Mouse (Mus musculus) heart, embryonic 10.5 days (tissue): ENCODE measurements around the gene Fxyd2. TPM values are rescaled to one million over a fixed set of nuclear protein-coding genes. Genes with fewer than 3 reads are reported as not detected.

ENCODE experiments used
- DNase-seq: peaks from one replicate; pipeline ENCODE4 v3.0.0-alpha.2; 2017; ENCODE audit warnings: low spot score
- H3K27ac ChIP-seq: fragments of 300-500 bp; sonication (generic); 2 replicates; pipeline ENCODE4 v1.5.1; 2016; ENCODE audit warnings: mild to moderate bottlenecking
- H3K27me3 ChIP-seq: fragments of 300-500 bp; sonication (generic); 2 replicates; pipeline ENCODE4 v1.6.1; 2016; ENCODE audit warnings: mild to moderate bottlenecking; ENCODE audit not compliant: poor library complexity, insufficient read depth, severe bottlenecking
- H3K36me3 ChIP-seq: fragments of 300-500 bp; sonication (generic); 2 replicates; pipeline ENCODE4 v1.6.1; 2016; ENCODE audit warnings: mild to moderate bottlenecking, moderate library complexity
- H3K4me1 ChIP-seq: fragments of 300-500 bp; sonication (generic); 2 replicates; pipeline ENCODE4 v1.6.1; 2016; ENCODE audit warnings: mild to moderate bottlenecking
- H3K4me3 ChIP-seq: fragments of 300-500 bp; sonication (generic); 2 replicates; pipeline ENCODE4 v1.5.1; 2016; ENCODE audit warnings: mild to moderate bottlenecking, moderate library complexity
- H3K9me3 ChIP-seq: fragments of 300-500 bp; sonication (generic); 2 replicates; pipeline ENCODE4 v1.6.1; 2016; ENCODE audit warnings: mild to moderate bottlenecking, moderate library complexity
- WGBS: fragments of 180-500 bp; shearing (Covaris S2); methylation state at CpG from one replicate; pipeline ENCODE4 v1.1.7; 2016; 5-methylcytosine and 5-hydroxymethylcytosine counted together
- polyA plus RNA-seq: library from polyadenylated mRNA; unstranded; fragments of >200 nt; fragmentation: Nextera tagmentation; extraction: Ambion mirVana; gene quantifications from 2 replicates; pipeline ENCODE4 v1.2.1, GENCODE M21; 2016

Fxyd2 gene
- polyA plus RNA-seq, 1 experiment from 2014 or later: 1.2 TPM

DNA sequence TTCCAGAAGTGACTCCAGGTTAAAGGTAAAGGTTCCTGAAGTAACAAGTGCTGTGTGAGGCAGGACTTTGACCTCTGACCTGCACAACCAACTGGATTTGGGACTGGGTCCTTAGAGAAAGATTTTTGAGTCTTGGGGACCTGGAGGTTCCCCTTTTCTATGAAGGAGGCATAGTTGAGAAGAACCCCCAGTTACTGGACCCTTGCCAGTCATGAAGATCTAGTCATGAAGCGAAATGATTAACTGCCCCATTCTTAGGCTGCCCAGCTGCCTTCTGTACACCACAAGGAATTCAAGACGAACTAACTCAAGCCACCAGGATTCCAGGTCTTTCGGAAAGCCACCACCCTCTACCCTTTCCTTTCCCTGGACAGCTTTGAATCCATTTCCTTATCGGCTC lies 23.0 kb upstream of the Fxyd2 start:
- Histone ChIP-seq H3K4me3 (no peak overlapping the region), H3K9me3 (no peaks in the 10 kb centered on the region), H3K4me1 (peaks cover 42% of the 10 kb centered on the region), H3K27ac (no peak overlapping the region), H3K36me3 (no peaks in the 10 kb centered on the region), H3K27me3 (peaks cover 21% of the 10 kb centered on the region; the same call in 1 of the 2 replicates)
- DNase-seq: no peak
- 53% methylated on average over 4 of the region's 4 CpGs for WGBS

DNA sequence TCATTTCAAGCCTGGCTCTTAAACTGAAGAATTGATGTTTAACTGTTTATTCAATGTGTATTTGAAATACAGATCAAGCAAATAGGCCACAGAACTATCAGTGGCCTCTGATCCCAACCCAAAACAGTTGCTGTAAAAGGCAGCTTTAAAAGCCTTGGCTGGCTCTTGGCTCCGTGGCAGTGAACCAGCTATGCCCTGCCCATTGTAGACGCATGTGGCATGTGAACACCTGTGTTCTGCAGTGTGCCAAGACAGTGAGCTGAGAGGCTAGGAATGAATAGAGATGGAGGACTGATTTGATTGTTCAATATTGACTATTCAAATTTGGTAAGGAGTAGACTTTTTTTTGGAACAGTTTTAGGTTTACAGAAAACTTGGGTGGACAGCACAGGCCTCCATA lies 22.6 kb upstream of the Fxyd2 start:
- 77% methylated on average over 2 of the region's 2 CpGs for WGBS
- Histone ChIP-seq H3K27me3 (peaks cover 17% of the 10 kb centered on the region; the same call in 1 of the 2 replicates), H3K36me3 (no peaks in the 10 kb centered on the region)

DNA sequence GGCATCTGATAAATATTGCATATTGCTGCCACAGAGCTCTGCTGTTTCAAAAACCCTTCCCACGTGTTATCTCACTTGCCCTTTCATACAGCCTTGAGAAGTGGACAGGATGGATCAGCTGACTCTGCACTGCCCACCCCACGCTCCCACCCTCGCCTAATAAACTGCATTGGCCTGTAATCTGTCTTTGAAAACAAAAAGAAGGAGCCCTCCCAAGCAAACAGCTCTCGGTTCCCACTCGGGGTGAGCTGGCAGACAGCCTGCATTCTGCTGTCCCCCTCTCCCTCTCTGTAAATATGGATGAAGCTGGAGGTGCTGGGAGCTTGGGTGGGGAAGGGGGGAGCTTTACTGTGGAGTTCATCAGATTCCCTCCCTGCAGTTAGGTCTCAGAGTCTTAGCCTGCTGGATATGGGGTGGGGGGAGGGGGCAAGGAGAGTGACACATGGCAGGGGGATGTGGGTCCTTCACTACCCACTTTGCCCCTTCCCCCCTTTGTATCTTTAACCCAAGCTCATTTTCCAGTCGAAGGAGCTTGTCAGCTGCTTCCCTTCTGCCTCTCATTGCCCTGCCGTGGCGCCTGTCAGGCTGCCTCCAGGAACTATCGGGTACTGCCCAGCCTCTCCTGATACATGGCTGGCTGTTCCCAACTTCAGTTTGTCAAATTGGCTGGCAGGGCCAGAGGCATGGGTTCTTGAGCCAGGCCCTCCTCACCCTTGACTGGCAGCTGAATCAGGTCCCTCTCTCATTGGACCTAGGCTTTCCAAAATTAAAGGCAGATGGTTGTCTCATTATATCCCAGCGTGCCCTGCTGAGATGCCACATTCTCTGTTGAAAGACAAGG lies 18.8 kb upstream of the Fxyd2 start:
- Histone ChIP-seq H3K27me3 (peaks cover 10% of the 10 kb centered on the region; the same call in 1 of the 2 replicates), H3K27ac (no peak overlapping the region), H3K4me1 (peaks cover 36% of the 10 kb centered on the region), H3K36me3 (no peaks in the 10 kb centered on the region), H3K4me3 (no peak overlapping the region), H3K9me3 (no peaks in the 10 kb centered on the region)
- WGBS: 60% methylated on average over 10 of the region's 10 CpGs
- DNase-seq: no peak

More for the DNA sequence above, 22.6 kb upstream of the Fxyd2 start:
- Histone ChIP-seq H3K4me3 (no peak overlapping the region), H3K9me3 (no peaks in the 10 kb centered on the region), H3K4me1 (peaks cover 41% of the 10 kb centered on the region), H3K27ac (no peak overlapping the region)
- no peak for DNase-seq

DNA sequence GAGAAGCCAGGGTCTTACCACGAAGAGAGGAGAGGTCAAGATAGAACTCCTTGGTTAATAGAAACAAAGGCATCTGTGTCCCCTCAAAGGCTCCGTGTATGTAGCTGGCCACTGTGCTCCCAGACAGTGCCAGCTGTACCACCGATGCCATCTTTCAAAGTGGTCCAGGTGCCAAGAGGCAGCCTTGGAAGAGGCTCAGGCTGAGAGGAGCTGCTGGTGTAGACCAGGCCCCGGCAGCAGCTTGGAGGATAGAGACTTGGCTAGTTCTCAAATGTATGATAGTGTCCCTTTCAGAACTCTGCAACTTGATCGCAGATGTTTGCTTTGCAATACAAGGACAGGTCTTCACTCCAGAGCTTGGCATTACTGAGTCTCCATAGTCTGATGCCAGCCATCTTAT lies 17.1 kb upstream of the Fxyd2 start:
- no peak for DNase-seq
- no peak overlapping the region for H3K4me3 ChIP-seq
- H3K27me3 ChIP-seq: peaks cover 10% of the 10 kb centered on the region; the same call in 1 of the 2 replicates
- WGBS: 63% methylated on average over 5 of the region's 5 CpGs
- H3K9me3 ChIP-seq: no peaks in the 10 kb centered on the region
- H3K4me1 ChIP-seq: peaks cover 31% of the 10 kb centered on the region
- H3K27ac ChIP-seq: no peak overlapping the region
- H3K36me3 ChIP-seq: no peaks in the 10 kb centered on the region

DNA sequence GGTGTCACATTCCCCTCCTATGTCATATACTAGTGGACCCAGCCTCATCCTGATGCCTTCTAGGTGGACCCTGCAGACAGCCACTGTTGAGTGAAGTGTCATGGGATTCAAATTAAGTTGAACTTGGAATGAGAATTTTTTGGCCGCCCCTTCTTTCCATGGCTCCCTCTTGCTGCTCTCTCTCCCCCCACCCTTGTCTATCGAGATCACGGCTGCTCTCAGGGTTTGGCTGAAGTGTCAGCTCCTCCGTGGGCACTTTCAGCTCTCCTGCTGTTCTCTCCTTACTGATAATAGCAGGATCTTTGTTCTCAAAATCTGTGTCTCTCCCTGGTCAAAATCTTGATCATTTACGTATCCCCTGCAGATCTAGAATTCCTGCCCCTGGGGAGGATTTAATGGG lies 16.6 kb upstream of the Fxyd2 start:
- DNase-seq: no peak
- Histone ChIP-seq H3K36me3 (no peaks in the 10 kb centered on the region), H3K27ac (no peak overlapping the region), H3K27me3 (peaks cover 10% of the 10 kb centered on the region; the same call in 1 of the 2 replicates), H3K9me3 (no peaks in the 10 kb centered on the region), H3K4me1 (peaks cover 31% of the 10 kb centered on the region), H3K4me3 (no peak overlapping the region)
- 67% methylated on average over 5 of the region's 5 CpGs for WGBS

DNA sequence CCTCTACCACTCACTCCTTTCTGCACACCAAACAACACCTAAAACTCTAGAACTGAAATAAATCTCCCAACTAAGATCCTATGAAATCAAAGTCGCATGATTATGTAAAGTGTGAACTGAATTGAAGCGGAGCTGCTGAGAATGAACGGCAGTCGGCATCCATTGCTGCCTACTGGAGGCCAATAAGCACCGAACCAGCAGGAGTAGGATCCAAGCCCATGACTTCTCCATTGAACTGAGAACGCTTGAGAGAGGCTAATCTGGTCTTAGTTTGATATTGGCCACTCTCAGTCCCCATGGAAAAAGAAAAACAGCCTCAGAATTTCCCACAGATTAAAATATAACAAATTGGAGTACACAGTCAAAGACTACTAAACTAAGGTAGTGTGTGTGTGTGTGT lies 15.6 kb upstream of the Fxyd2 start:
- 91% methylated on average over 6 of the region's 6 CpGs for WGBS
- H3K4me1 ChIP-seq: peaks cover 26% of the 10 kb centered on the region
- no peaks in the 10 kb centered on the region for H3K36me3 ChIP-seq
- no peak for DNase-seq
- no peak overlapping the region for H3K27ac ChIP-seq
- no peaks in the 10 kb centered on the region; the same call in 1 of the 2 replicates for H3K27me3 ChIP-seq
- no peak overlapping the region for H3K4me3 ChIP-seq
- H3K9me3 ChIP-seq: no peaks in the 10 kb centered on the region

DNA sequence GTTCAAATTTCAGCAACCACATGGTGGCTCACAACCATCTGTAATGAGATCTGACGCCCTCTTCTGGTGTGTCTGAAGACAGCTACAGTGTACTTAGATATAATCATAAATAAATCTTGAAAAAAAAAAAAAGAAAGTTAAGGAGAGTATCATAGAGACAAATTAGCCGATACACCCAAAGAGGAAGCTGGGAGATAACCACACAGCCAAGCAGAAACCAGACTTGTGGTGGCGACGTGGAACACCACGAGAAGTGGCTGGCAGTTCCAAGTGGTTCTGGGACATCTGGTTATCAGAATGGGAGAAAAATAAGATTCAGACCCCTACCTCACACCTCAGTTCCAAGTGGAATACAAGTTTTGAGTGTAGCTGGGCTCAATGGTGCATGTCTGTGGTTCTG lies 12.8 kb upstream of the Fxyd2 start:
- DNase-seq: no peak
- no peaks in the 10 kb centered on the region for H3K27me3 ChIP-seq
- no peak overlapping the region for H3K27ac ChIP-seq
- no peaks in the 10 kb centered on the region for H3K9me3 ChIP-seq
- no peaks in the 10 kb centered on the region for H3K36me3 ChIP-seq
- 0 out of 2 replicates have a peak, but pooled peaks cover 5% of the 10 kb centered on the region for H3K4me1 ChIP-seq
- 71% methylated on average over 5 of the region's 5 CpGs for WGBS
- no peak overlapping the region for H3K4me3 ChIP-seq

DNA sequence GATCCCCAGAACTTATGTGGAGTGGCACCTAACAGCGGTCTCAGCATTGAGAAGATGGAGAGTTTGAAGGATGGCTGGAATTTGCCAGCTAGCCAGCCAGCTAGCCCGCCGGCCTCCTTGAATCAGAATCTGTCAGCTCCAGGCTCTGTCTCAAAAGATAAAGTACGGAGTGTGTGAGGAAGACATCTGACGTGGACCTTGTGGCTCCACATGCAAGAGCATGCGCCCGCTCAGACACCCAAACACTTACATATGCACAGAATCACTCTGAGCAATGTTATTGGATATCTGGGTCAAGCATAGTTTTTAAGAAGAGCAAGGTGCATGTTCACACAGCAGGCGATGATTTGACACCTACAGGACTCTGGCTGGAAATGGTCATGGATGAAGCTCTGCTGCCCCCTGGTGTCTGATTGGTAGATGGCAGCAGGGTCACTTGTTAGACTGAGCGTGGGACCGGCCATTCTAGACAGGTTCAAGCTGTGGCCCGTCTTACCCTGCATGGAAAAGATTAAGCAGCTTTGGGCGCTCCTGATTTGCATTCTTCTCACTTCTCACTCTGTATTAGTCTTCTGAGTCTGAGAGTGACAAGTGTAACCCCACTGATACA lies 11.0 kb upstream of the Fxyd2 start:
- DNase-seq: peak; percentile 89
- Histone ChIP-seq H3K9me3 (no peaks in the 10 kb centered on the region), H3K4me1 (no peaks in the 10 kb centered on the region), H3K27ac (no peak overlapping the region), H3K36me3 (0 out of 2 replicates have a peak, but pooled peaks cover 2% of the 10 kb centered on the region), H3K4me3 (no peak overlapping the region), H3K27me3 (no peaks in the 10 kb centered on the region)
- 34% methylated on average over 12 of the region's 12 CpGs for WGBS

DNA sequence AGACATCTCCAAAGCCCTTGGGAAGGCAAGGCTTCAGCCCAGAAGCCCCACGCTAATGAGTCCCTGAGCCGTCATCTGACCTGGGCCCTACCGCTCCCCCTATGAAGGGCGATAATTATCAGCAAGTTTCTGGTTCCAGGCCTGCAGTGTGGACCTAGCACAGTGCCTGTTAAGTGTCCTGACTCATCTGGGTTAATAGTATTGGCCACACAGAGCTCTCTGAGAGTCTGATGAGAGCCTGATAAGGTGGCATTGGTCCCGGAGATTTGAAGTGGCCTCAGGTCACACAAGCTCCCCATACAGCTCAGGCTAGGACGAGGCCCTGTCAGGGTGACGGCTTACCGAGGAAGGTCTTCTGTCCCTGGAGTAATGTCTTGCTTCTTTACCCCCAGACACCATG lies 9.9 kb upstream of the Fxyd2 start:
- H3K4me1 ChIP-seq: no peaks in the 10 kb centered on the region
- 0 out of 2 replicates have a peak, but pooled peaks cover 2% of the 10 kb centered on the region for H3K36me3 ChIP-seq
- no peaks in the 10 kb centered on the region for H3K27me3 ChIP-seq
- WGBS: 66% methylated on average over 8 of the region's 8 CpGs
- no peak overlapping the region for H3K4me3 ChIP-seq
- no peak overlapping the region for H3K27ac ChIP-seq
- H3K9me3 ChIP-seq: no peaks in the 10 kb centered on the region
- DNase-seq: no peak

DNA sequence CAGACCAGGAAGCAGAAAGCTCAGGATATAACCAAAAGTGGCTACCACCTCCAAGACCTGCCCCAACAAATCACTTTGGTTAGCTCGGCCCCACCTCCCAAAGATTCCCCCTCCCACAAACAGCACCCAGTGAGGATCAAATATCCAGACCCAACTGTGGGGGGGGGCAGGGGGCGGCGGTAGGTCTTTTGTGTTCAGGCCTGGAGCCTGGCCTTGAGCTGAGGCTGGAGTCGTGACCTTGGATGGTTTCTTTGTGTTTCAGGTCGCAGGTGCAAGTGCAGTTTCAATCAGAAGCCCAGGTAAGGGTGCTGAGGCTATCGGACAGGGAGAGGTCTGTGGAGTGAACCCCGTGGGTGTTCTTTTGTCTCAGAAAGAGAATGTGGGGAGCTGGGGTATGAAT lies 8.2 kb upstream of the Fxyd2 start:
- H3K4me3 ChIP-seq: no peak overlapping the region
- no peak for DNase-seq
- H3K27me3 ChIP-seq: 0 out of 2 replicates have a peak, but pooled peaks cover 7% of the 10 kb centered on the region
- WGBS: 74% methylated on average over 7 of the region's 7 CpGs
- H3K4me1 ChIP-seq: no peaks in the 10 kb centered on the region
- H3K27ac ChIP-seq: no peak overlapping the region
- no peaks in the 10 kb centered on the region for H3K9me3 ChIP-seq
- 0 out of 2 replicates have a peak, but pooled peaks cover 8% of the 10 kb centered on the region for H3K36me3 ChIP-seq

DNA sequence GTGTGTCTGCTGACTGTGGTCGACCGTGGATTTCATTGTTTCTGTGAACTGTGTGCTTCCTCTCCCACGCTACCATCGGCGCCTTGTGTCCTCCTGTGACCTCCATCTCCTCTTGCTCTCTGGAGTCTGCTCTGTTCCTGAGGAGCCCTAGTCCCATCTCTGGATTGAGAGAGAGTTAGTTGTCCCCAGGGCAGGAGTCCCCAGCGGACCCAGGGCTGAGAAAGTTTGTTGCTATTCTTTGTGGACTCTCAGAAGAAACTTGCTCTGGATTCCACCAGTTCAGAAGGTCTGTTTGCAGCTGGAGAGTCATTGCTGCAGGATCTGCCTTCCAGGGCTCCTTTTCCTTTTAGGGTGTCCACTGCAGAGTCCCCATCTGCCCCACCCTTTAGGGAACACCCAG lies 4.3 kb upstream of the Fxyd2 start:
- H3K27me3 ChIP-seq: peaks cover 23% of the 10 kb centered on the region; the same call in 1 of the 2 replicates
- 89% methylated on average over 6 of the region's 6 CpGs for WGBS
- no peak overlapping the region for H3K4me3 ChIP-seq
- no peak overlapping the region for H3K27ac ChIP-seq
- H3K36me3 ChIP-seq: 0 out of 2 replicates have a peak, but pooled peaks cover 8% of the 10 kb centered on the region
- H3K4me1 ChIP-seq: no peaks in the 10 kb centered on the region
- no peaks in the 10 kb centered on the region for H3K9me3 ChIP-seq
- no peak for DNase-seq

DNA sequence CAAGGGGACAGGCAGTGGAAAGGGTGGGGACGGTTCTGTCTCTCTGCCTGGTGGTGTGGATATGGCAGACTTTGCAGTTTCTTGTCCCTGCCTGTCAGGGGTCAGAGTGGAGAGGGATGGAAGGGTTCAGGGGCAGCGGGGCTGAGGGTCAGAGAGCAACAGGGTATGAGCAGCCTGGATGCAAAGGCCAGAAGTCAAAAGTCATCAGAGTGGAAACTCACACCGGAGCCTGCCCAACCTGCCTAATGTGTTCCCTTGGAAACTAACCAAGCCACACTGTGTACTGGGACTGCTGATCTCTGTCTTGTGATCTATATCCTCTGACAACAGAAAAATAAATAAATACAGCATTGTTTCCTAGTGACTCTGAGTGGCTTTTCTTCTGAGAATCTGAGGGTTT lies 3.7 kb upstream of the Fxyd2 start:
- H3K4me3 ChIP-seq: no peak overlapping the region

DNA sequence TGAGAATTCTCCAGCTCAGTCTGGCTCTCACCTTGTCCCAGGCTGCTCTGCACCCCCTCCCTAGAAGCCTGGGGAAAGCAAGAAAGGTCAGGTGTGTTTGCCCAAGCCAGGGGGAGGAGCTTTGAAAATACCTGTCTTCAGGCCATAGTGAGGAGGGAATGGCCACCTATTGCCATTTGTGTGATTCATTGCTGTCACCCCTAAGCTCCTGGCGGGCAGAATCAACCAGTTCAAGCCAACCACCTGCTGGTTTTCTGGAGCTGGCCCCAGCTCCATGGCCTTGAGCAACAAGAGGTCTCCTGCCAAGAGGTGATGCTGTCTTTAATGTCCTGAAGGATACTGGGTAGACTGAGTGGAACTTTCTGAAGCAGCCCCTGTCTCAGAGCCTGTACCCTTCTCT lies 1.1 kb upstream of the Fxyd2 start:
- Histone ChIP-seq H3K4me1 (no peaks in the 10 kb centered on the region), H3K27ac (no peak overlapping the region), H3K4me3 (no peak overlapping the region), H3K9me3 (no peaks in the 10 kb centered on the region), H3K27me3 (peaks cover 54% of the 10 kb centered on the region), H3K36me3 (0 out of 2 replicates have a peak, but pooled peaks cover 6% of the 10 kb centered on the region)
- DNase-seq: no peak
- 68% methylated on average over 1 of the region's 1 CpGs for WGBS

More for the DNA sequence above, 3.7 kb upstream of the Fxyd2 start:
- WGBS: 62% methylated on average over 3 of the region's 3 CpGs
- H3K36me3 ChIP-seq: 0 out of 2 replicates have a peak, but pooled peaks cover 8% of the 10 kb centered on the region
- no peak for DNase-seq
- no peaks in the 10 kb centered on the region for H3K9me3 ChIP-seq
- no peaks in the 10 kb centered on the region for H3K4me1 ChIP-seq
- no peak overlapping the region for H3K27ac ChIP-seq
- peaks cover 29% of the 10 kb centered on the region for H3K27me3 ChIP-seq
